Mouse (Mus musculus): ENCODE data around the gene Neurl1b.

DNA sequence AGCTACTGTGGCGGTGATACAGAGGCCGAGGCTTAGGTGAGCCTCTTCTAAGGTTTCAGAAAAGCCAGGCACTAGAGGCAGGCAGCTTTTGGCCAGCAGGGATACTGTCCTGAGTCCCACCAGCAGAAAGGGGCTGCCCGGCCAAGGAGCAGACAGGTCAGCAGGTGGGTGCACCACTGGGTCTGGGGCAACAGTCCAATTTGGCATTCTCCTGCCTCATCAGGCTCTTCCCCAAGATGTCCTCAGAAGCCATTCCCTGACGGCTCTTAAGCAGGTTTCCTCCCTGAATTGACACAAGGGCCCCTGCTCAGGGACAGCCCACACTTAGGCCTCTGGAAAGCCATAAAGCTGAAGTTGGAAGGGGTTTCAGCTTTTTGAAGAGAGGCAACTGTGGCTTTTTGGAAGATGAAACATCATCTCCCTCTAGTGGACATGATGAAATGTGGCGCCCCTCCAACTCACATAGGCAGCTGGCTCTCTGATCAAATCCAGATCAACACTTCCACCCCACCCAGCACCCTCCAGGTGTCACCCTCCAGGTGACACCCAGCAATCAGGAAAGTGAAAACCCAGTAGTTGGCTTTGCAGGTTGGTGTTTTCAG lies 37.8 kb downstream of the Neurl1b start:
- no peak for TF ChIP-seq POLR2AphosphoS5 (IDR thresholded peaks at IDR 0.05; ENCODE audit: insufficient replicate concordance, low read depth, low read length)
- TF ChIP-seq CTCF (IDR thresholded peaks at IDR 0.05; ENCODE audit: low read depth, low read length) = 0 out of 2 replicates have a peak, but pooled peaks have one; percentile 33
- no peak for TF ChIP-seq GATA1 (IDR thresholded peaks at IDR 0.05; ENCODE audit: borderline replicate concordance, low read length)
- TF ChIP-seq TAL1 (conservative IDR thresholded peaks at IDR 0.05; ENCODE audit: low read depth, low read length) = no peak
- no peak for TF ChIP-seq GATA2 (IDR thresholded peaks at IDR 0.05; ENCODE audit: borderline replicate concordance, low read depth, low read length)
